Mouse (Mus musculus) forebrain, embryonic 12.5 days (tissue): ENCODE measurements around the gene Col20a1. TPM values are rescaled to one million over a fixed set of nuclear protein-coding genes. Genes with fewer than 3 reads are reported as not detected.

Source experiments
- ATAC-seq: fragments of 200-750 bp; cut with Nextera tagmentation; 2 replicates; pipeline ENCODE4 v1.8.0; 2017; ENCODE audit warnings: moderate TSS enrichment; ENCODE audit not compliant: low FRiP score
- H3K27ac ChIP-seq: fragments of 300-500 bp; sonication (generic); 2 replicates; pipeline ENCODE4 v1.5.1; 2016; ENCODE audit warnings: mild to moderate bottlenecking
- H3K27me3 ChIP-seq: fragments of 300-500 bp; sonication (generic); 2 replicates; pipeline ENCODE4 v1.6.1; 2016; ENCODE audit warnings: mild to moderate bottlenecking
- H3K36me3 ChIP-seq: fragments of 300-500 bp; sonication (generic); replicated peaks from 2 replicates; pipeline ENCODE4 v1.6.1; 2016; ENCODE audit warnings: mild to moderate bottlenecking
- H3K4me1 ChIP-seq: fragments of 300-500 bp; sonication (generic); 2 replicates; pipeline ENCODE4 v1.6.1; 2016
- H3K4me2 ChIP-seq: fragments of 300-500 bp; sonication (generic); 2 replicates; pipeline ENCODE4 v1.6.1; 2016; ENCODE audit warnings: mild to moderate bottlenecking, moderate library complexity
- H3K4me3 ChIP-seq: fragments of 300-500 bp; sonication (generic); replicated peaks from 2 replicates; pipeline ENCODE4 v1.5.1; 2016; ENCODE audit warnings: mild to moderate bottlenecking
- H3K9ac ChIP-seq: fragments of 300-500 bp; sonication (generic); 2 replicates; pipeline ENCODE4 v1.6.1; 2016; ENCODE audit warnings: mild to moderate bottlenecking
- H3K9me3 ChIP-seq: fragments of 300-500 bp; sonication (generic); 2 replicates; pipeline ENCODE4 v1.6.1; 2016
- WGBS: fragments of 180-500 bp; shearing (Covaris S2); methylation state at CpG from one replicate; pipeline ENCODE4 v1.1.7; 2016; 5-methylcytosine and 5-hydroxymethylcytosine counted together
- polyA plus RNA-seq: library from polyadenylated mRNA; unstranded; fragments of >200 nt; fragmentation: Nextera tagmentation; extraction: Ambion mirVana; gene quantifications from 2 replicates; pipeline ENCODE4 v1.2.1, GENCODE M21; 2016

Gene Col20a1
- polyA plus RNA-seq, 1 experiment from 2014 or later = 0.45 TPM

DNA sequence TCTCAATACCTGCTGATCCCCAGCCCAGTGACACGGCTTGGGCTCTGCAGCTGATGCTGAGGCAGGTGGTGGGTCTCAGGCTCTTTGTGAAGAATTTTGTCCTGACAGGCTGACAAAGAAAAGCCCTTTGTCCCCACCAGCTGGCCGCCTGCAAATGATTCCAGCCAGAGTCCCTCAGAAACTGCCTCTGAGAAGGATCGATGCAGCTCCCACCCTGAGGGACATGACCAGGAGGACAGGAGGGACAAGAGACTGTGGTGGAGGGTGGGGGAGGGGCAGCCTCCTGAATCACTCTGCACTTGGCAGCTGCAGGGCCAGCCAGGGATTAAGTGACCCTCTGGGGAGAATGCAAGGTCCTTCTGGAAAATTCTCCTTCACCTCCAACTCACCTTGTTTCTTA is 57.7 kb downstream of the Col20a1 start:
- WGBS = 2% methylated on average over 3 of the region's 3 CpGs
- no peak overlapping the region for H3K4me3 ChIP-seq
- no peak overlapping the region for H3K9ac ChIP-seq
- H3K4me2 ChIP-seq = no peak overlapping the region
- peaks cover 25% of the 10 kb centered on the region for H3K27me3 ChIP-seq
- no peaks in the 10 kb centered on the region for H3K36me3 ChIP-seq
- H3K27ac ChIP-seq = peak overlapping the region; percentile 78
- H3K9me3 ChIP-seq = no peaks in the 10 kb centered on the region
- peaks cover 53% of the 10 kb centered on the region for H3K4me1 ChIP-seq
- ATAC-seq = peak; percentile 51

DNA sequence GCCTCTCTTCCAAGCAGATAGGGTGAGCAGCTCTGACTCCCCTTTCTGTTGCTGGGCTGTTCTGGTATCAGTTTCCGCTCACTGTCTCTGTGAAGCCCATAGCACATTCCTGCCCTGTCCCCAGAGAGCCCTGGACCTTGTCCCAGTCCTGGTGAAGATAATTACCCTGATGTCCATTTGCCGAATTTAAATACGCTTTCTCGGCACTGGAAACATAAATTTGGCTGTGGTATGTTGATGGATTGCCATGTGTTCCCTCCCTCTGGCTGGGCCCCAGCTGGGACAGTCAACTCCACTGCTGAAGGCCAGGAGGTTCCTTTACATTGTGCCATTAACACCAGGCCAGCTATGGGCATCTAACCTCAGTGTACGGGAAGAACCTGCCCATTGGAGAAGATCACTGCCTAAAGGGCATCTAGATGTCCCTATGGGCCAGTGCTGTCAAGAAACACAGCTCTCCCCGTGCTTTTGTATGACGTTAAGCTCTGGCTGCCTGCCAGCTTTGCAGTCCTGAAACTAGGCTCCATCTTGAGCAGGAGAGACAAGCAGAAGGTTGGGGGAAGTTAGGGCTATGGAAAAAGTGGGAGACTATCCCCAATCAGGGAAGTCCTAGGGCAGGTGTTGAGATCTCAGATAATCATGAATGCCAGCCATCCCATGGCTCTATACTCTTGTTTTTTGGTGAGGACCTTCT is 62.1 kb downstream of the Col20a1 start:
- ATAC-seq = no peak
- no peak overlapping the region for H3K27ac ChIP-seq
- 81% methylated on average over 7 of the region's 7 CpGs for WGBS
- H3K4me3 ChIP-seq = no peak overlapping the region
- no peak overlapping the region for H3K4me2 ChIP-seq
- no peaks in the 10 kb centered on the region for H3K9me3 ChIP-seq
- peaks cover 21% of the 10 kb centered on the region for H3K4me1 ChIP-seq
- no peaks in the 10 kb centered on the region for H3K36me3 ChIP-seq
- H3K27me3 ChIP-seq = no peaks in the 10 kb centered on the region
- H3K9ac ChIP-seq = no peak overlapping the region

DNA sequence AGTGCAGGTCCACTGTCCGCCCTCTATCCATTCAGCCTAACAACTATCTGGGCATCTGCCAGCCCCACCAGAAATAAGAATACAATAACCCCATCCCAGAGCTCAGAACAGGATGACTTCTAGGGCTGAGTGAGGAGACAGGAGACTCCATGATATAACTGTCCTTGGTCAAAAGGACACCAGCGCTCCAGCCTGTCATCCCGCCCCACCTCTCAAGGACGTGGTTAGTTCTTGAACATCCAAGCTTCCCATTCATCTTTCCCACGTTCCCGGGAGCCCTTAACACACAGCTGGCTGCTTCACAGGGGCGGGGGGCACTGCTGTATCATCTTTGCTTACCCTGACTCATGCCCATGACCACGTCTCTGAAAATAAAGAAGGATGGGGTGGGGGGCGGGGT is 62.7 kb downstream of the Col20a1 start:
- Histone ChIP-seq H3K27ac (no peak overlapping the region), H3K27me3 (no peaks in the 10 kb centered on the region), H3K36me3 (no peaks in the 10 kb centered on the region), H3K9ac (no peak overlapping the region), H3K4me1 (peaks cover 15% of the 10 kb centered on the region), H3K9me3 (no peaks in the 10 kb centered on the region), H3K4me3 (no peak overlapping the region), H3K4me2 (no peak overlapping the region)
- WGBS = 82% methylated on average over 9 of the region's 9 CpGs
- ATAC-seq = no peak

DNA sequence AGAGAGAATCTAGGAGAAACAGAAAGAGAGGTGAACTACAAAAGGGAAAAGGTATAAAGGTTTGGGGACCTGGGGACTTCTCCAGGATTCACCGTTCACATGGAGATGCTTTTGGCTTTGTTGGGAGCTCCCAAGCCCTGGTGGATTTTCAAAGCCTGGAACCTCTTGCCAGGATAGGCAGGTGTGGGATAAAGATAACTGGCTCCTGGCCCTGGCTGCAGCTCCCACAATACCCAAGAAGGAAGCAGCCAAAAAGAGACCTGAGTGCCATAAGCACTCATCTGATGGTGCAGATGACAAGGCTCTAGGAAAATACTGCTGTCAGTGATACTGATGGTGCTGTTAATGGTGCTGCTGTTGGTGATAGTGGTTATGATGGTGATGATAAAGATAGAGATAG is 65.8 kb downstream of the Col20a1 start:
- H3K4me2 ChIP-seq = no peak overlapping the region
- no peaks in the 10 kb centered on the region for H3K9me3 ChIP-seq
- no peak overlapping the region for H3K27ac ChIP-seq
- H3K4me1 ChIP-seq = peaks cover 11% of the 10 kb centered on the region
- no peaks in the 10 kb centered on the region for H3K27me3 ChIP-seq
- no peak overlapping the region for H3K4me3 ChIP-seq
- ATAC-seq = no peak
- H3K9ac ChIP-seq = no peak overlapping the region
- 83% methylated on average over 1 of the region's 1 CpGs for WGBS
- H3K36me3 ChIP-seq = no peaks in the 10 kb centered on the region

DNA sequence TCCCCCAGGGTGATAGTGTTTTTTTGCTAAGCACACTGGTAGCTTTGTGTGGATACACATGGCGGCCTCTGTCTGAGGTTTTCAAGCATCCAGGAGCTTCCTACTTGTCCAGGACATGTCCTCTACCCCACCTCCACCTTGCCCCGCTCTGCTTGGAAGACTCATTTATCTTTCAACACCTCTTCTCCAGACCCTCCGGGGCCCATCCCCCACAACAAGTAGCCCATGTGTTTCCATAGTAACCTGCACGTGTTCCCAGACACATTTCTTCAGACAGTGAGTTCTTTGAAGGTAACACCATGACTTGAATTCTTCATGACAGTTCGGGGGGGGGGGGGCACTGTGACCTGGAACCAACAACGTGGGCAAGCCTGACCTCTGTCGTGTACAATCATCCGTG is 71.0 kb downstream of the Col20a1 start:
- Histone ChIP-seq H3K27me3 (peaks cover 6% of the 10 kb centered on the region; the same call in 1 of the 2 replicates), H3K9ac (no peak overlapping the region), H3K4me2 (no peak overlapping the region), H3K36me3 (no peaks in the 10 kb centered on the region), H3K9me3 (no peaks in the 10 kb centered on the region), H3K4me1 (peaks cover 18% of the 10 kb centered on the region), H3K27ac (peak overlapping the region; percentile 31; the same call in 1 of the 2 replicates), H3K4me3 (no peak overlapping the region)
- 54% methylated on average over 8 of the region's 8 CpGs for WGBS
- peak; percentile 36; the same call in 1 of the 2 replicates for ATAC-seq

DNA sequence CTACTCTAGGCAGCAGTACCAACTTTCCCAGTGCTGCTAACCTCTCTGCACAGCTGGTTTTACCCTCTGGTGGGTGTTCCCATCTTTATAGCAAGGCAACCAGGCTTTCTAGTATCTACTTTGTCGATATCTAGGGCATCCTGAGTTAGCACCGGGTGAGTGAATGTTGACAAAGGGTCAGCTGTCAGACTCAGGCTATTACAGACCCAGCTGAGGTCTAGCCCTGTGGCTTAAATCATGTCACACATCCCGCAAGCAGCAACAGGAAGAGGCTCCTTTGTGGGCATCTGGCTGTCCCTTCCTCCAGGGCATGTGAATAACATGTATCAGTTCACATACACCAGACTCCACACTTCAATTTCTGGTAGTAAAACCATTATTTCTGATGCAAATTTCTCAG is 71.9 kb downstream of the Col20a1 start:
- no peak overlapping the region for H3K4me3 ChIP-seq
- 58% methylated on average over 3 of the region's 3 CpGs for WGBS
- H3K4me1 ChIP-seq = peaks cover 18% of the 10 kb centered on the region
- H3K27me3 ChIP-seq = peaks cover 6% of the 10 kb centered on the region; the same call in 1 of the 2 replicates
- ATAC-seq = no peak
- no peaks in the 10 kb centered on the region for H3K36me3 ChIP-seq
- H3K9me3 ChIP-seq = no peaks in the 10 kb centered on the region
- H3K4me2 ChIP-seq = no peak overlapping the region
- H3K27ac ChIP-seq = no peak overlapping the region
- no peak overlapping the region for H3K9ac ChIP-seq

DNA sequence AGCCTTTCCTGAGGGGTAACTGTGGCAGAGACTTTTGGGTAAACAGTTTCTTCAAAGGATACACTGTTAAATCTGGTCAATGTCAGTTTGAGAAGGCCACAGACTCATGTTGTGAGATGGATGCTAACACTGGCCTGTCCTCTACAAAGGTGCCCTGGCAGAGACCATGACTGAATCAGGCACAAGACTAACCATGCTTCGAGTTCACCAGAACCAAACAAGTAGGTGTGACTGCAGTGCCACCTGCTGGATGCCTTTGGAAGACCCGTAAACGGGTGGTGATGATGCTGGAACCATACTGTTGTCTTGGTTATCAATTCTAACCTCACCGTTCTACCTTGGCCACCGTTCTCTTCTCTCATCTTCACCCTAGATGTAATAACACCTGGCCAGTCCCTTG is 73.8 kb downstream of the Col20a1 start:
- H3K4me2 ChIP-seq = no peak overlapping the region
- peaks cover 18% of the 10 kb centered on the region for H3K4me1 ChIP-seq
- H3K36me3 ChIP-seq = no peaks in the 10 kb centered on the region
- H3K27ac ChIP-seq = no peak overlapping the region
- H3K4me3 ChIP-seq = no peak overlapping the region
- 17% methylated on average over 5 of the region's 5 CpGs for WGBS
- no peaks in the 10 kb centered on the region for H3K9me3 ChIP-seq
- H3K9ac ChIP-seq = no peak overlapping the region
- peak; percentile 69; the same call in 1 of the 2 replicates for ATAC-seq
- H3K27me3 ChIP-seq = peaks cover 6% of the 10 kb centered on the region; the same call in 1 of the 2 replicates

DNA sequence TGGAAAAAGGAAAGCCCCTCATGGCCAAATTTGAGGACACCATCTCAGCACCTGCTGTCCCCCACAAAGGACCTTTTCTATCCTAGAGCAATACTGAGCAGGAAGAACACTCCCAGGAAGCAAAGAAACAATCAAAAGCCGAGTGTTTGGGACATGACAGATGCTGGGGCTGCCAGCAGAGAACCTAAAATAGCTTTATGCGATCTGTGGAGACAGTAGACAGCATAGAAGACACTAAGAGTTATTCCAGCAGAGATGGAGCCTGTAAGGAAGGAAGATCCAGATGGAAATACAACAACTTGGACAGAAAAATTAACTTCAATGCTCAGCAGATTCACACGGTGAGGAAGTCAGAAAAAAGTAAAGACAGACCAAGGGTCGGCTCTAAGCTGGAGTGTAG is 79.5 kb downstream of the Col20a1 start:
- Histone ChIP-seq H3K4me1 (no peaks in the 10 kb centered on the region), H3K36me3 (no peaks in the 10 kb centered on the region), H3K27me3 (peaks cover 2% of the 10 kb centered on the region; the same call in 1 of the 2 replicates), H3K9ac (no peak overlapping the region), H3K4me3 (no peak overlapping the region), H3K27ac (no peak overlapping the region), H3K4me2 (no peak overlapping the region), H3K9me3 (no peaks in the 10 kb centered on the region)
- ATAC-seq = no peak
- WGBS = 56% methylated on average over 4 of the region's 4 CpGs

Other genes starting within 250 kb of the Col20a1 start
- gene Bhlhe23, start 209.6 kb upstream of the Col20a1 start, polyA plus RNA-seq = 1.3 and 3.2 TPM in 2 replicates
- gene Ythdf1, start 65.6 kb upstream of the Col20a1 start, polyA plus RNA-seq = 62.6 and 64.5 TPM in 2 replicates
- 0.11 and 0.41 TPM in 2 replicates for gene Birc7, start 57.5 kb upstream of the Col20a1 start, polyA plus RNA-seq
- 39.4 and 43.5 TPM in 2 replicates for gene Nkain4, start 31.8 kb upstream of the Col20a1 start, polyA plus RNA-seq
- 85.2 and 87.7 TPM in 2 replicates for gene Arfgap1, start 19.3 kb upstream of the Col20a1 start, polyA plus RNA-seq
- 20.2 and 20.8 TPM in 2 replicates for gene Chrna4, start 57.0 kb downstream of the Col20a1 start, polyA plus RNA-seq
- 28.6 and 30.0 TPM in 2 replicates for gene Kcnq2, start 148.8 kb downstream of the Col20a1 start, polyA plus RNA-seq
- 1.1 and 1.4 TPM in 2 replicates for gene Eef1a2, start 170.5 kb downstream of the Col20a1 start, polyA plus RNA-seq
- 483 and 484 TPM in 2 replicates for gene Ppdpf, start 200.7 kb downstream of the Col20a1 start, polyA plus RNA-seq
- gene Ptk6, start 216.3 kb downstream of the Col20a1 start, polyA plus RNA-seq = not detected in 2 replicates
- gene Srms, start 226.7 kb downstream of the Col20a1 start, polyA plus RNA-seq = not detected in 2 replicates
- 0.17 TPM in 1 of 2 replicates, not detected in the other for gene Fndc11, start 233.5 kb downstream of the Col20a1 start, polyA plus RNA-seq